Mouse (Mus musculus): ENCODE data around the gene Serinc5. TPM values are rescaled to one million over a fixed set of nuclear protein-coding genes. Genes with fewer than 3 reads are reported as not detected.

The Serinc5 gene
- polyA plus RNA-seq, 1 experiment = 17.5 TPM

DNA sequence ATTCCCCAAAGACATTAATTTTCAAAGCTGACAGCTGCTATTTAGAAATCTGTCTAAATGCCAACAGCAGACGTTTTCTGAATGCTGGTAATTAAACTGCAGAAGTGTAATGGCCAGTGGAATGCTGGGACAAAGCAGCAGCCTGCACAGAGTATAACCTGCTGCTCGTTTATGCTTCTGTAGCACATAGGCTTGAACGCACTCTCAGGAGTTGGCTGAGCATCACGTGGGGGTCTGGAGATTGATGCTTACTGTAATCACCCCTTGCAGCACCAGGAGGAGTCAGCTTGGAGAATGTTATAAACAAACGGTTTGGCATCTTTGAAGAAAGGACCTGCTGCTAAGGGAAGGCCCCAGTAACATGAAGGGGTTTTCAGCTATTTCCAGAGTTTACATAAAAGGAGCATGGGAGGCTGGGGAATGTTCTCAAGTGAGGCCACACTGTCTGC, 85.6 kb downstream of the Serinc5 start:
- Histone ChIP-seq H3K4me3 (ENCODE audit: insufficient read depth, low read length) (no peak overlapping the region), H3K4me1 (ENCODE audit: control insufficient read depth, insufficient read depth, low read length) (no peaks in the 10 kb centered on the region; the same call in 1 of the 2 replicates), H3K27ac (ENCODE audit: insufficient read depth, low read length) (no peak overlapping the region)
- TF ChIP-seq POLR2A (IDR thresholded peaks at IDR 0.05; ENCODE audit: low read depth, low read length) = no peak
- no peak for TF ChIP-seq CTCF (IDR thresholded peaks at IDR 0.05; ENCODE audit: borderline replicate concordance, insufficient read depth, low read length)

DNA sequence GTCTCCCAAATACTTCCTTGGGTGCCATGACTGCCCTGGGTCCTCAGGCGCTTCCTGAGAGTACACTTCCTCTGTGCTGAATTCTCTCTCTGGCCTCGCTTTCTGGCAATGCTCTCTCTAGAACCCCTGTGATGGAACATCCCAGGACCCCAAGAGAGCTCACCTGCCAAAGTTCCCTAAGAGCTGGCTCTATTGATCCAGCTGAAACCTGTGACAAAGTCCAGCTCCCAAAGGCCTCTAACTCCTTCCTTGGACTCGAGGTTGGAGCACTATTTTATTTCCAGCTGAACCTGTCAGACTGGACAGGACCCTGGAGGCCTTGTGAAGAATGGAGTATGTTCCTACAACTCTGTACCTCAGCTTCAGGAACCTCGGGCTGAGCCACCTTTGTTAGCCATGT, 86.2 kb downstream of the Serinc5 start:
- Histone ChIP-seq H3K4me1 (ENCODE audit: control insufficient read depth, insufficient read depth, low read length) (no peaks in the 10 kb centered on the region; the same call in 1 of the 2 replicates), H3K27ac (ENCODE audit: insufficient read depth, low read length) (no peak overlapping the region), H3K4me3 (ENCODE audit: insufficient read depth, low read length) (no peak overlapping the region)
- TF ChIP-seq CTCF (IDR thresholded peaks at IDR 0.05; ENCODE audit: borderline replicate concordance, insufficient read depth, low read length) (no peak), POLR2A (IDR thresholded peaks at IDR 0.05; ENCODE audit: low read depth, low read length) (no peak)

DNA sequence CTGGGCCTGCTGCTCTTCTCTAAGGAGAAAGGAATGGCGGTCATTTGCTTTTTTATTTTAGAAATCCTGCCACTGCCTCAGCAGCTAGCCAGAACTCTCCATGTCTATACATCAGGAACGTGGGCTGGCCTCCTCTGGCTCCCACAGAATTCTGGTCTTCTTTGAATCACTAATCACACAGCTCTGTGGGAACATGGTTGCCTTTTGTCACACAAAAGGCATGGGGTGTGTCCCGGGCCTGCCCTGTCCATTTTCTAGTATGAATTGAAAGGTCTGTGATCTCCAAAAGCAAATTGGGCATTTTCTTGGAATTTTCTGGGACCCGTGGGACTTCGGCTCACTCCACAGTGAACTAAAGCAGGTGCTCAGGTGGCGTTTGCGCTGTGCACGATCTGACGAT, 87.9 kb downstream of the Serinc5 start:
- TF ChIP-seq CTCF (IDR thresholded peaks at IDR 0.05; ENCODE audit: borderline replicate concordance, insufficient read depth, low read length) (no peak), POLR2A (IDR thresholded peaks at IDR 0.05; ENCODE audit: low read depth, low read length) (no peak)
- H3K27ac ChIP-seq (ENCODE audit: insufficient read depth, low read length) = no peak overlapping the region
- H3K4me3 ChIP-seq (ENCODE audit: insufficient read depth, low read length) = no peak overlapping the region
- no peaks in the 10 kb centered on the region for H3K4me1 ChIP-seq (ENCODE audit: control insufficient read depth, insufficient read depth, low read length)

GRCm38 (mm10) chr13:92699395-92699794, 88.5 kb downstream of the Serinc5 start:
- no peak overlapping the region for H3K27ac ChIP-seq (ENCODE audit: insufficient read depth, low read length)
- H3K4me3 ChIP-seq (ENCODE audit: insufficient read depth, low read length) = no peak overlapping the region
- H3K4me1 ChIP-seq (ENCODE audit: control insufficient read depth, insufficient read depth, low read length) = no peaks in the 10 kb centered on the region
- TF ChIP-seq CTCF (IDR thresholded peaks at IDR 0.05; ENCODE audit: borderline replicate concordance, insufficient read depth, low read length) = no peak
- no peak for TF ChIP-seq POLR2A (IDR thresholded peaks at IDR 0.05; ENCODE audit: low read depth, low read length)

- H3K4me1 ChIP-seq (ENCODE audit: control insufficient read depth, insufficient read depth, low read length) = no peaks in the 10 kb centered on the region
- TF ChIP-seq CTCF (IDR thresholded peaks at IDR 0.05; ENCODE audit: borderline replicate concordance, insufficient read depth, low read length) (no peak), POLR2A (IDR thresholded peaks at IDR 0.05; ENCODE audit: low read depth, low read length) (no peak)
- no peak overlapping the region for H3K4me3 ChIP-seq (ENCODE audit: insufficient read depth, low read length)
- H3K27ac ChIP-seq (ENCODE audit: insufficient read depth, low read length) = no peak overlapping the region
Observed at GRCm38 (mm10) chr13:92702035-92702434, 91.1 kb downstream of the Serinc5 start.

DNA sequence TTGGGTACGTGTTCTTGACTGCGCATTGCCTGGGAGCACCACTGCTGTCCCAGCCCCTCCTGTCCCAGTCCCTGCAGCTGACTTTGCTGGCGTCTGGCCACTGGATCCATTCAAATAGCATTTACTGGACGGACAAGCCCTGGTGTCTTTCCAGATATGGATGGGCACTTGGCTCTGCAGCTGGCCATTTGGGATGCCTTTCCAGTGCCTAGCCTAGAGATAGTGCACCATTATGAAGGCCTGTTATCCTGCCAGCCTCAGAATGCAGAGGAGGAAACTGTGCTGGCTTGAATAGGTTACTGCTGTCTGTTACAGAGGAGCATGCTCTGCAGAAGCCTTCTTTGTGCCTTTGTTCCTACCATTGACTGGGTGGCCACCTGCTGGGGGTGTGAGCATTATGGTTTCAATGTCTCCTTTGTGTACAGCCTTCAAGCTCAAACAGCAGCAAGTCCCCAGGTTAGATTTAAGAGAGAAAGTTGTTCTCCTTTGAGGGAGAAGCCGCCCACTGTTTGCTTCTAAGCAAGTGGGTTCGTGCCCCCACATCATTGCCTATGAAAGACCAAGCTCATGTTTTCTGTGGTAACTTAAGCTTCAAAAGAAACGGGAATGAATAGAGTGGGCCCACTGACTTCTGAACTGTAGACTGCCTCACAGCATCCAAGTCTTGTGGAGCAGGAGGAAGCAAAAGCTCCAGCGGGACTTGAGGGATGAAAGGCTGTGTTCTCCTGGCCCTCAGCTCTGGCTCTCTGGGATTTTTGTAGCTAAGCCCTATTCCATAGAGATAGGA, 92.5 kb downstream of the Serinc5 start:
- no peak overlapping the region for H3K27ac ChIP-seq (ENCODE audit: insufficient read depth, low read length)
- no peaks in the 10 kb centered on the region for H3K4me1 ChIP-seq (ENCODE audit: control insufficient read depth, insufficient read depth, low read length)
- TF ChIP-seq POLR2A (IDR thresholded peaks at IDR 0.05; ENCODE audit: low read depth, low read length) (no peak), CTCF (IDR thresholded peaks at IDR 0.05; ENCODE audit: borderline replicate concordance, insufficient read depth, low read length) (no peak)
- H3K4me3 ChIP-seq (ENCODE audit: insufficient read depth, low read length) = no peak overlapping the region

DNA sequence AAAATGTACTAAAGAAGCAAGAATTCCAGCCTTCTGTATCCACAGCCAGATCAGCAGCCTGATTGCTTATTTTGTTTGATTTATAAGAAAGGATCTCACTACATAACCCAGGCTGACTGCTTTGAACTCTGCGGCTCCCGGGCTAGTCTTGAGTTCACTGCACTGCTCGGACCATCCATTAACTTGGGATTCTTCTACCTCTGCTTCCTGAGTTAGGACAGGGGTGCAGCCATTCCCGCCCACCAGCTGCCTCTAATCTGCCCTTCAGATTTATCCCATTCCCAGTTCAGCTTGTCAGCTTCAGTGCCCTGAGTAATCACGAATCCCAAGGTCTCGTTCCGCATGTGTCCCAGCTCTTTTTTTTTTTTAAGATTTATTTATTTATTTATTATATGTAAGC, 93.3 kb downstream of the Serinc5 start:
- TF ChIP-seq CTCF (IDR thresholded peaks at IDR 0.05; ENCODE audit: borderline replicate concordance, insufficient read depth, low read length) = no peak
- TF ChIP-seq POLR2A (IDR thresholded peaks at IDR 0.05; ENCODE audit: low read depth, low read length) = no peak
- Histone ChIP-seq H3K27ac (ENCODE audit: insufficient read depth, low read length) (no peak overlapping the region), H3K4me1 (ENCODE audit: control insufficient read depth, insufficient read depth, low read length) (no peaks in the 10 kb centered on the region), H3K4me3 (ENCODE audit: insufficient read depth, low read length) (no peak overlapping the region)

- TF ChIP-seq CTCF (IDR thresholded peaks at IDR 0.05; ENCODE audit: borderline replicate concordance, insufficient read depth, low read length) (no peak), POLR2A (IDR thresholded peaks at IDR 0.05; ENCODE audit: low read depth, low read length) (no peak)
- Histone ChIP-seq H3K4me1 (ENCODE audit: control insufficient read depth, insufficient read depth, low read length) (no peaks in the 10 kb centered on the region), H3K27ac (ENCODE audit: insufficient read depth, low read length) (no peak overlapping the region), H3K4me3 (ENCODE audit: insufficient read depth, low read length) (no peak overlapping the region)
Observed at GRCm38 (mm10) chr13:92705016-92705535, 94.2 kb downstream of the Serinc5 start.

GRCm38 (mm10) chr13:92706342-92707061, 95.6 kb downstream of the Serinc5 start:
- H3K27ac ChIP-seq (ENCODE audit: insufficient read depth, low read length) = no peak overlapping the region
- TF ChIP-seq POLR2A (IDR thresholded peaks at IDR 0.05; ENCODE audit: low read depth, low read length) = no peak
- TF ChIP-seq CTCF (IDR thresholded peaks at IDR 0.05; ENCODE audit: borderline replicate concordance, insufficient read depth, low read length) = no peak
- no peak overlapping the region for H3K4me3 ChIP-seq (ENCODE audit: insufficient read depth, low read length)
- no peaks in the 10 kb centered on the region for H3K4me1 ChIP-seq (ENCODE audit: control insufficient read depth, insufficient read depth, low read length)

- TF ChIP-seq POLR2A (IDR thresholded peaks at IDR 0.05; ENCODE audit: low read depth, low read length) (no peak), CTCF (IDR thresholded peaks at IDR 0.05; ENCODE audit: borderline replicate concordance, insufficient read depth, low read length) (no peak)
- Histone ChIP-seq H3K4me1 (ENCODE audit: control insufficient read depth, insufficient read depth, low read length) (no peaks in the 10 kb centered on the region), H3K27ac (ENCODE audit: insufficient read depth, low read length) (no peak overlapping the region), H3K4me3 (ENCODE audit: insufficient read depth, low read length) (no peak overlapping the region)
Observed at GRCm38 (mm10) chr13:92707941-92708340, 97.0 kb downstream of the Serinc5 start.
